Mouse (Mus musculus) limb, embryonic 10.5 days (tissue): ENCODE results near the gene Fam149b. TPM values are rescaled to one million over a fixed set of nuclear protein-coding genes. Genes with fewer than 3 reads are reported as not detected.
A peak's percentile ranks its signal among the peaks of the same experiment; 100 is the strongest.

Experiments used
- DNase-seq: peaks from one replicate; pipeline ENCODE4 v3.0.0-alpha.2; 2017; ENCODE audit warnings: low spot score
- H3K27ac ChIP-seq: fragments of 300-500 bp; sonication (generic); 2 replicates; pipeline ENCODE4 v1.5.1; 2016; ENCODE audit warnings: mild to moderate bottlenecking
- H3K27me3 ChIP-seq: fragments of 300-500 bp; sonication (generic); 2 replicates; pipeline ENCODE4 v1.6.1; 2016; ENCODE audit warnings: low read depth, mild to moderate bottlenecking; ENCODE audit not compliant: poor library complexity, severe bottlenecking
- H3K36me3 ChIP-seq: fragments of 300-500 bp; sonication (generic); 2 replicates; pipeline ENCODE4 v1.6.1; 2016; ENCODE audit warnings: mild to moderate bottlenecking, moderate library complexity
- H3K4me1 ChIP-seq: fragments of 300-500 bp; sonication (generic); 2 replicates; pipeline ENCODE4 v1.6.1; 2016
- H3K4me3 ChIP-seq: fragments of 300-500 bp; sonication (generic); 2 replicates; pipeline ENCODE4 v1.5.1; 2016; ENCODE audit warnings: mild to moderate bottlenecking, moderate library complexity
- H3K9me3 ChIP-seq: fragments of 300-500 bp; sonication (generic); replicated peaks from 2 replicates; pipeline ENCODE4 v1.6.1; 2016; ENCODE audit warnings: mild to moderate bottlenecking
- WGBS: fragments of 180-500 bp; shearing (Covaris S2); methylation state at CpG from one replicate; pipeline ENCODE4 v1.1.7; 2016; 5-methylcytosine and 5-hydroxymethylcytosine counted together
- polyA plus RNA-seq: library from polyadenylated mRNA; unstranded; fragments of >200 nt; fragmentation: Nextera tagmentation; extraction: Ambion mirVana; gene quantifications from 2 replicates; pipeline ENCODE4 v1.2.1, GENCODE M21; 2016

Gene Fam149b
- polyA plus RNA-seq, 1 experiment from 2014 or later: 51.7 TPM

- peaks cover 81% of the 10 kb centered on the region for H3K36me3 ChIP-seq
- H3K27me3 ChIP-seq: no peaks in the 10 kb centered on the region
- H3K27ac ChIP-seq: no peak overlapping the region
- no peaks in the 10 kb centered on the region for H3K9me3 ChIP-seq
- no peaks in the 10 kb centered on the region for H3K4me1 ChIP-seq
- no peak for DNase-seq
- H3K4me3 ChIP-seq: no peak overlapping the region
- 87% methylated on average over 7 of the region's 7 CpGs for WGBS
These were observed 22.8 kb downstream of the Fam149b start for GRCm38 (mm10) chr14:20370798-20371197.

- H3K9me3 ChIP-seq: no peaks in the 10 kb centered on the region
- peaks cover 81% of the 10 kb centered on the region for H3K36me3 ChIP-seq
- H3K4me1 ChIP-seq: no peaks in the 10 kb centered on the region
- H3K4me3 ChIP-seq: no peak overlapping the region
- 87% methylated on average over 1 of the region's 1 CpGs for WGBS
- no peaks in the 10 kb centered on the region for H3K27me3 ChIP-seq
- no peak overlapping the region for H3K27ac ChIP-seq
- no peak for DNase-seq
These were observed 23.9 kb downstream of the Fam149b start for GRCm38 (mm10) chr14:20371854-20372253.

GRCm38 (mm10) chr14:20377112-20377521, 29.2 kb downstream of the Fam149b start:
- no peaks in the 10 kb centered on the region for H3K9me3 ChIP-seq
- peaks cover 89% of the 10 kb centered on the region for H3K36me3 ChIP-seq
- 84% methylated on average over 4 of the region's 4 CpGs for WGBS
- no peak overlapping the region for H3K27ac ChIP-seq
- H3K27me3 ChIP-seq: no peaks in the 10 kb centered on the region
- DNase-seq: no peak
- no peaks in the 10 kb centered on the region for H3K4me1 ChIP-seq
- no peak overlapping the region for H3K4me3 ChIP-seq

- no peaks in the 10 kb centered on the region for H3K4me1 ChIP-seq
- H3K27ac ChIP-seq: no peak overlapping the region
- H3K27me3 ChIP-seq: no peaks in the 10 kb centered on the region
- peaks cover 89% of the 10 kb centered on the region for H3K36me3 ChIP-seq
- H3K4me3 ChIP-seq: no peak overlapping the region
- no peaks in the 10 kb centered on the region for H3K9me3 ChIP-seq
- 41% methylated on average over 13 of the region's 13 CpGs for WGBS
- DNase-seq: peak; percentile 60
These were observed 30.5 kb downstream of the Fam149b start for GRCm38 (mm10) chr14:20378313-20379061.

- WGBS: 85% methylated on average over 5 of the region's 5 CpGs
- Histone ChIP-seq H3K27me3 (no peaks in the 10 kb centered on the region), H3K9me3 (no peaks in the 10 kb centered on the region), H3K27ac (no peak overlapping the region), H3K36me3 (peaks cover 91% of the 10 kb centered on the region), H3K4me1 (no peaks in the 10 kb centered on the region), H3K4me3 (no peak overlapping the region)
- no peak for DNase-seq
These were observed 31.2 kb downstream of the Fam149b start for GRCm38 (mm10) chr14:20379087-20379640.

GRCm38 (mm10) chr14:20379753-20380430, 31.9 kb downstream of the Fam149b start:
- peaks cover 92% of the 10 kb centered on the region for H3K36me3 ChIP-seq
- 93% methylated on average over 9 of the region's 9 CpGs for WGBS

GRCm38 (mm10) chr14:20388441-20389129, 40.6 kb downstream of the Fam149b start, which contains the start of gene Dnajc9:
Dnajc9 (minus strand) TSS chr14:20388910.
- H3K27ac ChIP-seq: peak within 1 kb of the TSS; percentile 89
- peak within 1 kb of the TSS; percentile 78 for H3K4me3 ChIP-seq
- WGBS: under 1% methylated on average over 59 of the region's 59 CpGs
- DNase-seq: peak; percentile 98
- H3K4me1 ChIP-seq: peaks cover 29% of the 10 kb centered on the region
- no peaks in the 10 kb centered on the region for H3K27me3 ChIP-seq
- H3K36me3 ChIP-seq: peaks cover 65% of the 10 kb centered on the region
- no peaks in the 10 kb centered on the region for H3K9me3 ChIP-seq

More at GRCm38 (mm10) chr14:20379753-20380430, 31.9 kb downstream of the Fam149b start:
- no peaks in the 10 kb centered on the region for H3K27me3 ChIP-seq
- no peak overlapping the region for H3K4me3 ChIP-seq
- no peak for DNase-seq
- no peak overlapping the region for H3K27ac ChIP-seq
- no peaks in the 10 kb centered on the region for H3K9me3 ChIP-seq
- H3K4me1 ChIP-seq: no peaks in the 10 kb centered on the region

- Histone ChIP-seq H3K4me3 (peak overlapping the region; percentile 78), H3K27ac (no peak overlapping the region; the same call in 1 of the 2 replicates), H3K27me3 (no peaks in the 10 kb centered on the region), H3K36me3 (peaks cover 55% of the 10 kb centered on the region), H3K9me3 (no peaks in the 10 kb centered on the region), H3K4me1 (peaks cover 35% of the 10 kb centered on the region)
- whole genome bisulfite sequencing: 87% methylated on average over 8 of the region's 8 CpGs
- DNase-seq: no peak
These were observed 41.6 kb downstream of the Fam149b start for GRCm38 (mm10) chr14:20389446-20390079.

- Histone ChIP-seq H3K9me3 (no peaks in the 10 kb centered on the region), H3K27ac (no peak overlapping the region), H3K27me3 (no peaks in the 10 kb centered on the region), H3K36me3 (peaks cover 29% of the 10 kb centered on the region), H3K4me3 (no peak overlapping the region), H3K4me1 (peaks cover 18% of the 10 kb centered on the region)
- WGBS: 86% methylated on average over 4 of the region's 4 CpGs
- DNase-seq: no peak
These were observed 44.4 kb downstream of the Fam149b start for GRCm38 (mm10) chr14:20392326-20392725.

GRCm38 (mm10) chr14:20393205-20393913, 45.4 kb downstream of the Fam149b start, which contains the start of gene Mrps16:
Mrps16 (minus strand) TSS chr14:20393634.
- WGBS: under 1% methylated on average over 68 of the region's 68 CpGs
- peak; percentile 96 for DNase-seq
- H3K4me1 ChIP-seq: peaks cover 10% of the 10 kb centered on the region

GRCm38 (mm10) chr14:20397220-20397619, 49.3 kb downstream of the Fam149b start:
- no peaks in the 10 kb centered on the region for H3K36me3 ChIP-seq
- no peak overlapping the region for H3K27ac ChIP-seq
- H3K9me3 ChIP-seq: no peaks in the 10 kb centered on the region
- H3K27me3 ChIP-seq: no peaks in the 10 kb centered on the region
- H3K4me1 ChIP-seq: peaks cover 6% of the 10 kb centered on the region
- WGBS: 90% methylated on average over 9 of the region's 9 CpGs
- no peak overlapping the region for H3K4me3 ChIP-seq
- DNase-seq: no peak

More at GRCm38 (mm10) chr14:20393205-20393913, 45.4 kb downstream of the Fam149b start, which contains the start of gene Mrps16:
- peaks cover 22% of the 10 kb centered on the region for H3K36me3 ChIP-seq
- peak within 1 kb of the TSS; percentile 95 for H3K27ac ChIP-seq
- H3K4me3 ChIP-seq: peak within 1 kb of the TSS; percentile 86
- no peaks in the 10 kb centered on the region for H3K27me3 ChIP-seq
- no peaks in the 10 kb centered on the region for H3K9me3 ChIP-seq

GRCm38 (mm10) chr14:20398864-20399263, 50.9 kb downstream of the Fam149b start:
- Histone ChIP-seq H3K27me3 (no peaks in the 10 kb centered on the region), H3K4me3 (no peak overlapping the region), H3K27ac (no peak overlapping the region), H3K36me3 (no peaks in the 10 kb centered on the region), H3K9me3 (no peaks in the 10 kb centered on the region), H3K4me1 (peaks cover 5% of the 10 kb centered on the region)
- WGBS: 56% methylated on average over 4 of the region's 4 CpGs
- no peak for DNase-seq
